Mouse (Mus musculus) megakaryocyte-erythroid progenitor cell, adult 5-6 weeks (primary cell): Measurements from ENCODE around the gene Gipc2. TPM values are rescaled to one million over a fixed set of nuclear protein-coding genes. Genes with fewer than 3 reads are reported as not detected.

Experiments used
- ATAC-seq: replicated peaks from 2 replicates; pipeline ENCODE4 v1.8.0; 2016; ENCODE audit warnings: mild to moderate bottlenecking, inconsistent platforms; ENCODE audit not compliant: severe bottlenecking, poor library complexity, low FRiP score, low TSS enrichment
- total RNA-seq, 2 experiments: library from RNA; stranded (forward) in 1 of 2; stranded (reverse) in 1 of 2; fragments of 200-1000, 215-1000 nt in 1 of 2; fragments of >200 nt in 1 of 2; fragmentation: Nextera tagmentation in 1 of 2; gene quantifications; 2 replicates each; pipeline ENCODE4 v1.2.3; 2014 to 2017

Gene Gipc2
- total RNA-seq, 2 experiments from 2014 or later: not detected

GRCm38 (mm10) chr3:152103381-152103780 is 62.6 kb downstream of the Gipc2 start:
- no peak for ATAC-seq

GRCm38 (mm10) chr3:152101459-152101858 is 64.6 kb downstream of the Gipc2 start:
- ATAC-seq: no peak

GRCm38 (mm10) chr3:152100119-152100818 is 65.8 kb downstream of the Gipc2 start:
- ATAC-seq: peak; percentile 28; the same call in 1 of the 2 replicates

- ATAC-seq: peak; percentile 66
Observed at GRCm38 (mm10) chr3:152095030-152095429, 71.0 kb downstream of the Gipc2 start.

GRCm38 (mm10) chr3:152092385-152093057 is 73.5 kb downstream of the Gipc2 start:
- no peak for ATAC-seq

- peak; percentile 81 for ATAC-seq
Observed at GRCm38 (mm10) chr3:152089178-152089577, 76.9 kb downstream of the Gipc2 start.

GRCm38 (mm10) chr3:152081381-152081780 is 84.6 kb downstream of the Gipc2 start:
- no peak for ATAC-seq

GRCm38 (mm10) chr3:152076088-152076487 is 89.9 kb downstream of the Gipc2 start:
- ATAC-seq: no peak

- ATAC-seq: no peak
Observed at GRCm38 (mm10) chr3:152069001-152069400, 97.0 kb downstream of the Gipc2 start.

- ATAC-seq: no peak
Observed at GRCm38 (mm10) chr3:152068311-152068710, 97.7 kb downstream of the Gipc2 start.

GRCm38 (mm10) chr3:152066696-152067095 is 99.3 kb downstream of the Gipc2 start:
- ATAC-seq: no peak

GRCm38 (mm10) chr3:152065806-152066205 is 100.2 kb downstream of the Gipc2 start:
- no peak for ATAC-seq

- no peak for ATAC-seq
Observed at GRCm38 (mm10) chr3:152064166-152064565, 101.9 kb downstream of the Gipc2 start.

- no peak for ATAC-seq
Observed at GRCm38 (mm10) chr3:152062806-152063205, 103.2 kb downstream of the Gipc2 start.

- no peak for ATAC-seq
Observed at GRCm38 (mm10) chr3:152061145-152061544, 104.9 kb downstream of the Gipc2 start.

GRCm38 (mm10) chr3:152058235-152058634 is 107.8 kb downstream of the Gipc2 start:
- ATAC-seq: no peak

GRCm38 (mm10) chr3:152054260-152054659 is 111.8 kb downstream of the Gipc2 start:
- ATAC-seq: no peak

- no peak for ATAC-seq
Observed at GRCm38 (mm10) chr3:152051959-152052358, 114.1 kb downstream of the Gipc2 start.

GRCm38 (mm10) chr3:152047914-152048313 is 118.1 kb downstream of the Gipc2 start:
- no peak for ATAC-seq

- no peak for ATAC-seq
Observed at GRCm38 (mm10) chr3:152046895-152047294, 119.1 kb downstream of the Gipc2 start.
